Mouse (Mus musculus) skeletal muscle tissue, postnatal 0 days (tissue): ENCODE data around the gene Efna3. TPM values are rescaled to one million over a fixed set of nuclear protein-coding genes. Genes with fewer than 3 reads are reported as not detected.

Experiments used
- polyA plus RNA-seq: library from polyadenylated mRNA; unstranded; fragments of >200 nt; fragmentation: Nextera tagmentation; extraction: Ambion mirVana; gene quantifications from 2 replicates; pipeline ENCODE4 v1.2.1, GENCODE M21; 2015

Gene Efna3
- 0.10 and 1.9 TPM in 2 replicates for polyA plus RNA-seq

GRCm38 (mm10) chr3:89322514-89323165, at the start of gene Efna3:
Efna3 (minus strand) TSS chr3:89322965.

GRCm38 (mm10) chr3:89365153-89365485, 42.4 kb upstream of the Efna3 start, which contains the start of gene Dcst1:
Dcst1 (minus strand) TSS chr3:89365253.

GRCm38 (mm10) chr3:89361675-89362074, 38.9 kb upstream of the Efna3 start, which contains the start of gene Dcst2:
Dcst2 (plus strand) TSS chr3:89361975.

GRCm38 (mm10) chr3:89349869-89350501, 27.2 kb upstream of the Efna3 start, which contains the start of gene Adam15:
Adam15 (minus strand) TSS chr3:89349996.

GRCm38 (mm10) chr3:89337721-89338578, 15.2 kb upstream of the Efna3 start, which contains the start of gene Efna4:
Efna4 (minus strand) TSS chr3:89338028.

GRCm38 (mm10) chr3:89280606-89281511, 41.9 kb downstream of the Efna3 start, which contains the start of gene Efna1:
Efna1 (minus strand) TSS chr3:89281142.

GRCm38 (mm10) chr3:89270051-89270755, 52.6 kb downstream of the Efna3 start, which contains the start of gene Slc50a1:
Slc50a1 (minus strand) TSS chr3:89270570.

Other genes with a start within 250 kb of the Efna3 start
- gene Rusc1, start 229.7 kb downstream of the Efna3 start, polyA plus RNA-seq = 8.6 and 9.6 TPM in 2 replicates
- gene Gm43738, start 221.9 kb downstream of the Efna3 start, polyA plus RNA-seq = not detected in 2 replicates
- 67.5 and 85.5 TPM in 2 replicates for gene Fdps, start 221.0 kb downstream of the Efna3 start, polyA plus RNA-seq
- not detected in 2 replicates for gene Pklr, start 186.8 kb downstream of the Efna3 start, polyA plus RNA-seq
- 0.33 and 0.55 TPM in 2 replicates for gene Hcn3, start 162.8 kb downstream of the Efna3 start, polyA plus RNA-seq
- gene Clk2, start 158.2 kb downstream of the Efna3 start, polyA plus RNA-seq = 9.4 and 10.4 TPM in 2 replicates
- gene Scamp3, start 145.5 kb downstream of the Efna3 start, polyA plus RNA-seq = 50.6 and 61.2 TPM in 2 replicates
- gene Fam189b, start 139.8 kb downstream of the Efna3 start, polyA plus RNA-seq = 11.7 and 11.8 TPM in 2 replicates
- 25.1 and 27.4 TPM in 2 replicates for gene Gba, start 120.0 kb downstream of the Efna3 start, polyA plus RNA-seq
- 61.7 and 72.4 TPM in 2 replicates for gene Thbs3, start 107.8 kb downstream of the Efna3 start, polyA plus RNA-seq
- 116 and 132 TPM in 2 replicates for gene Mtx1, start 95.9 kb downstream of the Efna3 start, polyA plus RNA-seq
- 0.44 and 0.60 TPM in 2 replicates for gene Muc1, start 93.9 kb downstream of the Efna3 start, polyA plus RNA-seq
- 194 and 215 TPM in 2 replicates for gene Krtcap2, start 77.0 kb downstream of the Efna3 start, polyA plus RNA-seq
- 0.13 and 0.15 TPM in 2 replicates for gene Trim46, start 76.7 kb downstream of the Efna3 start, polyA plus RNA-seq
- 89.6 and 97.0 TPM in 2 replicates for gene Dpm3, start 63.6 kb downstream of the Efna3 start, polyA plus RNA-seq
- gene Slc50a1, start 52.4 kb downstream of the Efna3 start, polyA plus RNA-seq = 53.2 and 56.2 TPM in 2 replicates
- 21.7 and 22.7 TPM in 2 replicates for gene Efna1, start 41.8 kb downstream of the Efna3 start, polyA plus RNA-seq
- 2.1 and 2.3 TPM in 2 replicates for gene Efna4, start 15.1 kb upstream of the Efna3 start, polyA plus RNA-seq
- gene Adam15, start 27.0 kb upstream of the Efna3 start, polyA plus RNA-seq = 37.4 and 49.7 TPM in 2 replicates
- gene Dcst2, start 39.0 kb upstream of the Efna3 start, polyA plus RNA-seq = 0.34 TPM in 1 of 2 replicates, not detected in the other
- 0.08 TPM in 1 of 2 replicates, not detected in the other for gene Dcst1, start 42.3 kb upstream of the Efna3 start, polyA plus RNA-seq
- 2.1 and 3.7 TPM in 2 replicates for gene Zbtb7b, start 71.8 kb upstream of the Efna3 start, polyA plus RNA-seq
- gene Lenep, start 79.8 kb upstream of the Efna3 start, polyA plus RNA-seq = not detected in 2 replicates
- gene Flad1, start 88.9 kb upstream of the Efna3 start, polyA plus RNA-seq = 32.9 and 33.8 TPM in 2 replicates
- gene Cks1b, start 95.4 kb upstream of the Efna3 start, polyA plus RNA-seq = 101 and 113 TPM in 2 replicates
- gene Shc1, start 95.5 kb upstream of the Efna3 start, polyA plus RNA-seq = 39.6 and 45.2 TPM in 2 replicates
- gene Pygo2, start 107.2 kb upstream of the Efna3 start, polyA plus RNA-seq = 15.7 and 18.4 TPM in 2 replicates
- gene Pbxip1, start 113.7 kb upstream of the Efna3 start, polyA plus RNA-seq = 206 and 221 TPM in 2 replicates
- 26.7 and 33.5 TPM in 2 replicates for gene Pmvk, start 131.6 kb upstream of the Efna3 start, polyA plus RNA-seq
- 4.5 TPM in 2 replicates for gene Kcnn3, start 197.2 kb upstream of the Efna3 start, polyA plus RNA-seq